Mouse (Mus musculus) neural tube, embryonic 12.5 days (tissue): ENCODE results near the gene Rab4b. TPM values are rescaled to one million over a fixed set of nuclear protein-coding genes. Genes with fewer than 3 reads are reported as not detected.

ENCODE experiments used
- ATAC-seq: fragments of 200-750 bp; cut with Nextera tagmentation; 2 replicates; pipeline ENCODE4 v1.8.0; 2017; ENCODE audit warnings: low read depth, mild to moderate bottlenecking, moderate TSS enrichment, moderate library complexity; ENCODE audit not compliant: low FRiP score
- H3K27ac ChIP-seq: fragments of 300-500 bp; sonication (generic); 2 replicates; pipeline ENCODE4 v1.5.1; 2016
- H3K27me3 ChIP-seq: fragments of 300-500 bp; sonication (generic); replicated peaks from 2 replicates; pipeline ENCODE4 v1.6.1; 2016; ENCODE audit warnings: mild to moderate bottlenecking
- H3K36me3 ChIP-seq: fragments of 300-500 bp; sonication (generic); 2 replicates; pipeline ENCODE4 v1.6.1; 2016; ENCODE audit warnings: mild to moderate bottlenecking
- H3K4me1 ChIP-seq: fragments of 300-500 bp; sonication (generic); 2 replicates; pipeline ENCODE4 v1.6.1; 2016
- H3K4me2 ChIP-seq: fragments of 300-500 bp; sonication (generic); replicated peaks from 2 replicates; pipeline ENCODE4 v1.6.1; 2016; ENCODE audit warnings: mild to moderate bottlenecking
- H3K4me3 ChIP-seq: fragments of 300-500 bp; sonication (generic); 2 replicates; pipeline ENCODE4 v1.5.1; 2016
- H3K9ac ChIP-seq: fragments of 300-500 bp; sonication (generic); 2 replicates; pipeline ENCODE4 v1.6.1; 2016; ENCODE audit warnings: mild to moderate bottlenecking
- H3K9me3 ChIP-seq: fragments of 300-500 bp; sonication (generic); 2 replicates; pipeline ENCODE4 v1.6.1; 2016; ENCODE audit warnings: mild to moderate bottlenecking
- WGBS: fragments of 180-500 bp; shearing (Covaris S2); methylation state at CpG from one replicate; pipeline ENCODE4 v1.1.7; 2016; 5-methylcytosine and 5-hydroxymethylcytosine counted together
- polyA plus RNA-seq: library from polyadenylated mRNA; unstranded; fragments of >200 nt; fragmentation: Nextera tagmentation; extraction: Ambion mirVana; gene quantifications from 2 replicates; pipeline ENCODE4 v1.2.1, GENCODE M21; 2016

Rab4b gene
- polyA plus RNA-seq, 1 experiment from 2014 or later: 100 TPM

DNA sequence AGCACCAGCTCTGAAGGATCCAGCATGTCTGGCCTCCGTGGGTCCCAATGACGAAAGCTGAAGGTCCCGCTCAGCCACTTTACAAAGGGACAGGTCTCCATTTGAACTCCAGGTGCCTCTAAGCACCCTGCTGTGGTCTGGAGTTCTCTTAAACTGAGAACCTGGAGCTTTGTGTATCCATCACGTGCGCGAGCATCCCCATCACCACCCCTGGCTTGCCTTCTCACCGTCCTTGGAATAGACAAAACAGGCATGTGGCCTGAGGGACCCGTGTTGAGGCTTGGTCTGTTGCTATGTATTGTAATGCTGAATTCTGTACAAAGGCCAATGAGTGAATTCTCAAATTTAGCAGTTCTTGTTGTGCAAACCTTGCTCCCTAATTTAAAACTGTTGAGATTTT is 20.1 kb upstream of the Rab4b start:
- H3K4me1 ChIP-seq: peaks cover 12% of the 10 kb centered on the region
- no peak overlapping the region for H3K27ac ChIP-seq
- no peak for ATAC-seq
- H3K9ac ChIP-seq: no peak overlapping the region
- 94% methylated on average over 8 of the region's 8 CpGs for WGBS
- no peaks in the 10 kb centered on the region for H3K9me3 ChIP-seq
- peaks cover 29% of the 10 kb centered on the region for H3K36me3 ChIP-seq
- H3K27me3 ChIP-seq: no peaks in the 10 kb centered on the region
- no peak overlapping the region for H3K4me3 ChIP-seq
- H3K4me2 ChIP-seq: no peak overlapping the region

DNA sequence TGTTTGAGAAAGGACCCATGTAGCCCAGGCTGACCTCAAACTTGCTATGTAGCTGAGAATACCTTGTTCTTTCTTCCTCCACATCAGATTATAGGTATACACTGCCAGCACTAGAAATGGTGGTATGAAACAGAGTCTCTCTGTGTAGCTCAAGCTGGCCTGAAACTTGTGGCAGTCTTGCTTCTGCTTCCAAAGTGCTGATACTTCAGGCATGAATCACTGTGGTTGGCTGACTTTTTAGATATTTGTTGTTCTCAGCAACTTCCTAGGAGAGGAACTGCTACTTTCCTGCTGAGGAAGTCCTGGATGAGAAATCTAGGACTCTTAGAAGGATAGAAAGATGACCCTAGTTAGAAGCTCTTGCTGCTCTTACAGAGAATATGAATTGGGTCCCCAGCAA is 19.7 kb upstream of the Rab4b start:
- Histone ChIP-seq H3K27ac (no peak overlapping the region), H3K36me3 (peaks cover 29% of the 10 kb centered on the region), H3K27me3 (no peaks in the 10 kb centered on the region), H3K9me3 (no peaks in the 10 kb centered on the region), H3K4me1 (peaks cover 16% of the 10 kb centered on the region), H3K4me3 (no peak overlapping the region), H3K4me2 (no peak overlapping the region), H3K9ac (no peak overlapping the region)
- no peak for ATAC-seq

DNA sequence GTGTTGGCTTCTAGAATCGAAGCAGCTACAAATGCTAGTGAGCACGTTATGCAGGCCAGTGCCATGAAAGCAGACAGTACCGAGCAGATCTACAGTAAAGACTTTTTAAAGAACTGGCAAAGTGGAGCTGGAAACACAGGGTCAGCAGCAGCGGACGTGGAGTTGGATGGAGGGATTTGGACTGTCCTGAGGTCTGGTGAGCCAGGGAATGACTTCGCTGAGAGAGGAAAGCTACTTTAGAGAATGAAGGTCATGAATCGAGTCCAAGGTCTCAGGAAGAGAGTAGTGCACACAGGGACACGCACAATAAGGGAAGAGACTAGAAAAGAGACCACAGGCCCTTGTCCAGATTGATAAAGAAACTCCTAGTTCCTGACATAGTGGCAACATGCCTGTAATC is 18.9 kb upstream of the Rab4b start:
- Histone ChIP-seq H3K27ac (no peak overlapping the region), H3K27me3 (no peaks in the 10 kb centered on the region), H3K4me3 (no peak overlapping the region), H3K36me3 (peaks cover 29% of the 10 kb centered on the region), H3K9ac (no peak overlapping the region), H3K4me1 (peaks cover 20% of the 10 kb centered on the region), H3K4me2 (no peak overlapping the region), H3K9me3 (no peaks in the 10 kb centered on the region)
- 91% methylated on average over 8 of the region's 8 CpGs for WGBS
- no peak for ATAC-seq

DNA sequence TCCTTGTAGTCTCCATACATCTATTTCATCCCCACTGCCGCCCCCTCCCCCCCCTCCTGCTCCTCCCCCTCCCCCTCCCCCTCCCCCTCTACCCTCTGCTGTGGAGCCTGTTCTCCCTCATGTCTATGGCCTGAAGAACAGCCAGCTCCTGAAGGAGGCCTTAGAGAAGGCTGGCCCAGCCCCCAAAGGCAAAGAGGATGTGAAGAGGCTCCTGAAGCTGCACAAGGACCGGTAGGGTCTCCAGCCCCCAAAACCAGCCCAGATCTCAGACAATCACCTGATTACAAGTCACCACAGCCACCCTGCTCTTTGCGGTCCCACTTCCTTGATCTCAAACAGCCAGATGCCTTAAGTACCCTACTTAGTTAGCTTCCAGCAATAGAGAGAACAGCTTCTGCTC is 18.4 kb upstream of the Rab4b start:
- Histone ChIP-seq H3K9me3 (no peaks in the 10 kb centered on the region), H3K36me3 (peaks cover 29% of the 10 kb centered on the region), H3K4me3 (no peak overlapping the region), H3K27ac (no peak overlapping the region), H3K9ac (no peak overlapping the region), H3K4me1 (peaks cover 20% of the 10 kb centered on the region), H3K27me3 (no peaks in the 10 kb centered on the region), H3K4me2 (peak overlapping the region; percentile 14; the same call in 1 of the 2 replicates)
- no peak for ATAC-seq
- WGBS: 85% methylated on average over 3 of the region's 3 CpGs

DNA sequence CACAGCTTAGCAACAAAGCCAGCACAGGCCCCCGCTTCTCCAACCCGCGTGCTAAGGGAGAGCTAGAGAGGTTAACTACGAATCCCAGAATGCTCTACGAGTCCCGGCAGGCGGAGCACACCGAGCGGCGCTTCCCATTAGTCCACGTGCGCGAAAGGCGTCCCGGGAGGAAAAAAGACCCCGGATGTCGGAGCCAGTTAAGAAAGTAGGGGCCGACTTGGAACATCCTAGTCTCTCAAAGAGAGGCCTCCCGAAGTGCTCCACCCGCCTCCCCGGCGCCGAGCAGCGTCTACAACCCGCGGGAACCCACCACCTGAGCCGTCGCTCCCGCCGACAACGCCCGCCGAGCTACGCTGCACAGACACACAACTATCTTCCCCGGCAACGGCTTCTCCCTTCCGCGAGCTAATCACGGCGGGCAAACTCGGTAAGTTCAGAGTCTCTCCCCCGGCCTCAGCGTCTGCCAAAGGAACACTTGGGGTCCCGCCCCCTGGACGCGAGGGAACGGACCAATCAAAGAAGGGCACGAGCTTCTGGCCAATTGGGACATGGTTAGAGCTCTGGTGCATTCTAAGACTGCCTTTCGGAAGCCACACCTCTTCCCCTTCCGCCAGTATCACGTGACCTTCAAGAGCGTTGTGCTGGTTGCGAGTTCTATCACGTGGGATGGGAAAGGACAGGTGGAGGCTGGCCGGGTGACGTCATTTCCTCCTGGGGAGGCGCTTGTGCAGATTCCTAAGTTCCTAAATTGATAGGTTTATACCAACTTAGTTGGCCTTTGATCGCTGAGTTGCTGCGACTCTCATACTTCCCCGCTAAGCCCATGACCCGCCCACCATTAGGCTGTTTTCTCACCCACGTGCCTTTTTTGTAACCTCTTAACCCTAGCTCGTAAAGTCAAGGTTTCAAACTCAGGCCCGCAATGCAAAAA is 17.2 kb upstream of the Rab4b start, which contains the start of the genes BC024978 and Snrpa:
TSS of gene BC024978 (plus strand) at position 101 of the 931 bp plus-strand sequence.
TSS of gene Snrpa (minus strand) at position 591 of the 931 bp plus-strand sequence.
- peak; percentile 99 for ATAC-seq
- peak within 1 kb of the TSS; percentile 83 for H3K9ac ChIP-seq
- H3K9me3 ChIP-seq: no peaks in the 10 kb centered on the region
- H3K27me3 ChIP-seq: no peaks in the 10 kb centered on the region
- H3K4me1 ChIP-seq: peaks cover 20% of the 10 kb centered on the region
- H3K4me2 ChIP-seq: peak within 1 kb of the TSS; percentile 91
- peak within 1 kb of the TSS; percentile 78 for H3K4me3 ChIP-seq
- H3K27ac ChIP-seq: peak within 1 kb of the TSS; percentile 83
- WGBS: 2% methylated on average over 64 of the region's 64 CpGs
- H3K36me3 ChIP-seq: peaks cover 37% of the 10 kb centered on the region

DNA sequence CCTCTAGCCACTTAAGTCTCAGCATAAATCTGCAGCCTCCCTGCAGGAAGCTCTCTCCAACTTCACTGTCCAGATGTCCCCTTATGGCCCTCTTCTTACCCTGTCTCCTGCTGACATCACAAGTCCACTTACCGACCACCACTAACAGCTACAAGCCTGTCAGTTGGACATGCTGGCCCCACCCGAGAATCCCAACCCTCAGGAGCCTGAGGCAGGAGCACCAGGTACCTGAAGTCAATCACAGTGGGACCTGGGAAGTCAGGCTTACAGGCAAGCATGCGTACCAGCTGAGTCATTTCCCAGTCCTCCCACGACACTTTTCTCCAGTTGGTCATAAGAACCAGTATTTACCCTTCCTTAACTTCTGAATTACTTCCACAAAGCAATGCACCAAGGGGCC is 15.0 kb upstream of the Rab4b start:
- WGBS: 91% methylated on average over 4 of the region's 4 CpGs
- H3K9ac ChIP-seq: no peak overlapping the region
- no peak overlapping the region for H3K4me3 ChIP-seq

DNA sequence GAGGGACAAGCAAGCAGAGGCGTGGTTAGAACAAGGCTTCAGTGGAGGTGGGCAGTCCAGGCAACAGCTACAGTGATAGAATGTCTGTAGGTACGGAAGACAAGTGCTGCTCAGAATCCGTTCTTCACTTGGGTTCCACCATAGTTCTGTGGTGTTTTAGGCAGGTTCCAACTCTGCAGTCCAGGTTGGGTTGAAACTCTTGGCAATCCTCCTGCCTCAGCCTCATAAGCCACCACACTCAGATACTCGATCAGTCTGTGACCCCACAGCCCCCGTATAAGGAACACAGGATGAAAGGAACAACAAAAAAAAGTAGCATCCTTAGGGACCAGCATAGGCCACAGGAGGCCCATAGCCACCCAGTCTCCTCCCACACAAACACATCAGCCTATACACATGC is 13.7 kb upstream of the Rab4b start:
- no peak overlapping the region for H3K4me2 ChIP-seq
- H3K9ac ChIP-seq: no peak overlapping the region
- no peaks in the 10 kb centered on the region for H3K27me3 ChIP-seq
- no peak overlapping the region for H3K27ac ChIP-seq
- H3K9me3 ChIP-seq: no peaks in the 10 kb centered on the region
- no peak overlapping the region for H3K4me3 ChIP-seq
- peaks cover 67% of the 10 kb centered on the region for H3K36me3 ChIP-seq
- no peak for ATAC-seq
- peaks cover 20% of the 10 kb centered on the region for H3K4me1 ChIP-seq
- WGBS: 100% methylated on average over 5 of the region's 5 CpGs

More for the DNA sequence above, 15.0 kb upstream of the Rab4b start:
- Histone ChIP-seq H3K9me3 (no peaks in the 10 kb centered on the region), H3K4me1 (peaks cover 20% of the 10 kb centered on the region), H3K36me3 (peaks cover 54% of the 10 kb centered on the region), H3K27ac (no peak overlapping the region), H3K4me2 (peak overlapping the region; percentile 14; the same call in 1 of the 2 replicates), H3K27me3 (no peaks in the 10 kb centered on the region)
- no peak for ATAC-seq

DNA sequence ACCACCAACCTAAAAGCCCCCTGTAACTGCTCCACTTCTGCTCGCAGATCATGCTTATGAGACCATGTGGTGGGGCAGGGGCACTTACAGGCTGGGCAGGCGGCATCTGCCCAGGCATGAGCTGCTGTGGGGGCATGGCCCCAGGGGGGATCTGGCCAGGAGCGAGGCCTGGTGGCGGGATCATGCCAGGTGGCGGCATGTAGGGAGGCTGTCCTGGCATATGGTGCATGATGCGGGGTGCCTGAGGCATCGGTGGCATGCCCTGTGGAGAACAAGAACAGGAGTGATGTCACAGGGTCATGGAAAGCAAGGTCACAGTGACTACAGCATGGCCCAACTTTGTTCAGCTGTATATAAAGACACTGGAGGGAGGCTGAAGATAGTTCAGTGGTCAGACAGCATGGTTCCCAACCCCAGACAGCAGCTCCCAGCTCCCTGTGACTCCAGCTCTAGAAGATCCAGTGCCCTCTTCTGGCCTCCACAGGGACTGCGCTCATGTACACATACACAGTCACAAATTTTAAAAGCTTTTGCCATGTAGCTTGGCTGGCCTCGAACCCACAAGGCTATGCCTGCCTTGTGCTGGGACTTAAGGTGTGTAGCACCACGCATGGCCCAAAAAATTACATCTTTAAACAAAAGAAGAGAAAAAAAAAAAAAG is 10.7 kb upstream of the Rab4b start:
- 95% methylated on average over 10 of the region's 10 CpGs for WGBS
- Histone ChIP-seq H3K27me3 (no peaks in the 10 kb centered on the region), H3K36me3 (peaks cover 97% of the 10 kb centered on the region), H3K9me3 (no peaks in the 10 kb centered on the region), H3K9ac (no peak overlapping the region), H3K4me3 (no peak overlapping the region), H3K27ac (no peak overlapping the region), H3K4me1 (peaks cover 12% of the 10 kb centered on the region), H3K4me2 (no peak overlapping the region)
- ATAC-seq: no peak

DNA sequence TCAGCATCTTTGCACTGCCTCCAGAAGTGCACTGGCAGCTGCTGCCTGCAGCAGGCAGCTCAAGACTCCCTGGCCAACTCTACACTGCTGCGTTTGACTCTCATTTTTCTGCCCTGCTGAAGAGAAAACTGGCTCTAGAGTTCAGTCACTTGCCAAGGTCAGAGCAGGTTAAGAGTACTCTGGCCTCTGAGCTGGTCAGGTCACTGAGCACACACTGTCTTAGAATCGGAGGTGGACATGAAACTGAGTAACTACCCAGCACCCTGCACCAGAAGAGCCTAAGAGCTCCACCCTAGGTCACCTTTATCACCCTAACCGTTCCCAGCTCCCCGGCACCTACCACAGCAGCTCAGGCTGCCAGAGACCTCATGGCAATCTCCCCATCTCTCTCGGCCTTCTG is 7.3 kb upstream of the Rab4b start:
- ATAC-seq: no peak
- H3K27ac ChIP-seq: no peak overlapping the region
- no peak overlapping the region for H3K4me3 ChIP-seq
- H3K9ac ChIP-seq: no peak overlapping the region
- H3K27me3 ChIP-seq: no peaks in the 10 kb centered on the region
- no peak overlapping the region for H3K4me2 ChIP-seq
- WGBS: 97% methylated on average over 5 of the region's 5 CpGs
- no peaks in the 10 kb centered on the region for H3K9me3 ChIP-seq
- H3K36me3 ChIP-seq: peaks cover 76% of the 10 kb centered on the region
- no peaks in the 10 kb centered on the region for H3K4me1 ChIP-seq

DNA sequence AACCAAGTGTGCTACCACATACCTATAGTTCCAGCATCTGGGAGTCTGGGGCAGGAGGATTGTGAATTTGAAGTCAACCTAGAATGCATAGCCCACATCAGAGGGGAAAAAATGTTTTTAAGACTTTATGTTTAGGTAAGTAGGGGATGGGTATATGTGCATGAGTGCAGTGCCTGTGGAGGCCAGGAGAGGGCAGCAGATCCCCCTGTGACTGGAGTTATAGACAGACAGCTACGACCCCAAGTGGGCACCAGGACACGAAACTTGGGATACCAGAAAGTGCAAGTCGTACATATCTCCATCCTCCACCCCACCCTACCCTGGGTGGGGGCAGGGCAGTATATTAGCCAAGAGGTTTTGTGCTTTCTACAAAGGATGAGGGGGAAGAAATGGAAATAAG is 6.3 kb upstream of the Rab4b start:
- WGBS: 85% methylated on average over 3 of the region's 3 CpGs
- no peak overlapping the region for H3K9ac ChIP-seq
- no peak overlapping the region for H3K4me2 ChIP-seq
- H3K9me3 ChIP-seq: no peaks in the 10 kb centered on the region
- H3K27ac ChIP-seq: no peak overlapping the region
- peaks cover 66% of the 10 kb centered on the region for H3K36me3 ChIP-seq
- ATAC-seq: no peak
- H3K4me1 ChIP-seq: no peaks in the 10 kb centered on the region
- H3K27me3 ChIP-seq: no peaks in the 10 kb centered on the region
- H3K4me3 ChIP-seq: no peak overlapping the region

DNA sequence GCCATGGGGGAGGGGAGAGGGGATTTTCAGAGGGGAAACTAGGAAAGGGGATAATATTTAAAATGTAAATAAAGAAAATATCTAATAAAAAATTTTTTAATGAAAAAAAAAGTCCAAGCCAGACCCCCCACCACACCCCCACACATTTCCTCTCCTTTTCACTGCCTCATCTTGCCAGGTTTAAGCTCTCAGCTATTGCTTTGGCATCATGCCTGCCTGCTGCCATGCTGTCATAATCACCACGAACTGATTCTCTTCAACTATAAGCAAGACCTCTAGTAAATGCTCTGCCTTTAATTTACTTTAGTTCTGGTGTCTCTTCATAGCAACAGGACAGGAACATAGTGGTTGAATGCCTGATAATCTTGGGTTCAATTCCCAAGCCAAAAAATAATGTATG is 3.8 kb upstream of the Rab4b start:
- Histone ChIP-seq H3K27me3 (no peaks in the 10 kb centered on the region), H3K4me1 (peaks cover 9% of the 10 kb centered on the region), H3K4me3 (no peak overlapping the region), H3K9me3 (no peaks in the 10 kb centered on the region), H3K4me2 (no peak overlapping the region), H3K27ac (no peak overlapping the region), H3K36me3 (peaks cover 41% of the 10 kb centered on the region), H3K9ac (no peak overlapping the region)
- no peak for ATAC-seq
- 91% methylated on average over 1 of the region's 1 CpGs for WGBS

DNA sequence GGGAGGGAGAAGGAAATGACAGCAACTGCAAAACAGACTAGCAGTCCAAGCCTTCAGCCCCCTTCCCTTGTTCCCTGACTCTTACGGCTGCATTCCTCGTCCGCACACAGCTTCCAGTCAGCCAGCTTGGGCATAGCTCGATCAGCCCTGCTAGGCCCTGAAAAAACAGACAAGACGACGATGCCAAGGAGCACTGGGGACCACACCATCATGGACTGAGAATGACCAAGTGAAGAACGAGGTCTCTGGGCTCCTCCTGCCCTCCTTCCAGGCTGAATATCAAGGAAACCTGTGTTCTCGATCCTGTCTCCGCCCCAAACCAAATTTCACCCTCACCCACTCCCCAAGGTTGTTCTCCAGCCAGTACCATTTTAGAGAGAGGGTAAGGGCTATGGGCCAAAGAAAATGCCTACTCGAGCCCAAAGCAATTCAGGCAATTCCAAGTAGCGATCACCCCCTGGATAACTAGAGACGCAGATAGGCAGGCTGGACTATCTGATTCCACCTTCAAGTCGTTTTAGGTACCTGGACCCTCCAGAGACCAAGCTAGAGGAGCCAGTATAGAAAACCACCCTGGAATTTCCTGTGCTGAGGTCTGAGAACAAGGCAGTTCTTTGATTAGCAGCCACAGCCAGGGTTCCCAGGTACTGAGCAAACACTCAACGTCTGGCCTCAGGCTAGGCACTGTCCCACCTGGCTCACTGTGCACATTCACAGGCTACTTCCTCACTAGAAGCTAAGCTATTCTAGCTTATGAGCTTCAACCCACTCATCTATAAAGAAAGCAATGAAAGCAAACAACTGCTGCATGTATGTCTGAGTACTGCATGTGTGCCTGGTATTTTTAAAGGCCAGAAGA is 2.4 kb upstream of the Rab4b start, which contains the start of the genes Gm21983 and Mia:
TSS of gene Gm21983 (minus strand) at position 250 of the 859 bp plus-strand sequence.
TSS of gene Mia (minus strand) at position 321 of the 859 bp plus-strand sequence.
- ATAC-seq: no peak

More for the DNA sequence above, 2.4 kb upstream of the Rab4b start, which contains the start of the genes Gm21983 and Mia:
- Histone ChIP-seq H3K36me3 (peaks cover 27% of the 10 kb centered on the region), H3K4me2 (no peak within 1 kb of the TSS), H3K27me3 (no peaks in the 10 kb centered on the region), H3K4me1 (peaks cover 9% of the 10 kb centered on the region), H3K9ac (no peak within 1 kb of the TSS), H3K27ac (no peak within 1 kb of the TSS), H3K4me3 (no peak within 1 kb of the TSS), H3K9me3 (no peaks in the 10 kb centered on the region)
- 71% methylated on average over 14 of the region's 14 CpGs for WGBS
